Mouse (Mus musculus) embryonic fibroblast, embryonic 13.5 days (primary cell): ENCODE data around the gene Gm3854. TPM values are rescaled to one million over a fixed set of nuclear protein-coding genes. Genes with fewer than 3 reads are reported as not detected.

Experiments
- H3K27ac ChIP-seq: 2 replicates; pipeline ENCODE4 v1.5.1; 2012; ENCODE audit warnings: low read length, control low read depth, inconsistent platforms; ENCODE audit not compliant: insufficient read depth
- H3K4me1 ChIP-seq: 2 replicates; pipeline ENCODE4 v1.6.1; 2011; ENCODE audit warnings: low read length; ENCODE audit not compliant: control insufficient read depth, insufficient read depth
- H3K4me3 ChIP-seq: 2 replicates; pipeline ENCODE4 v1.5.1; 2011; ENCODE audit warnings: mild to moderate bottlenecking, control low read depth, low read length; ENCODE audit not compliant: insufficient read depth
- CTCF ChIP-seq: IDR thresholded peaks from 2 replicates; pipeline ENCODE4 v1.5.1; 2011; ENCODE audit warnings: mild to moderate bottlenecking, control low read depth, low read length, moderate library complexity, borderline replicate concordance; ENCODE audit not compliant: insufficient read depth
- POLR2A ChIP-seq: IDR thresholded peaks from 2 replicates; pipeline ENCODE4 v1.6.1; 2011; ENCODE audit warnings: low read depth, mild to moderate bottlenecking, control low read depth, low read length, moderate library complexity
- polyA plus RNA-seq: library from polyadenylated mRNA; stranded (reverse); fragments of >200 nt; gene quantifications from 2 replicates; pipeline ENCODE4 v1.2.4, GENCODE M21; 2011; ENCODE audit warnings: low read depth; ENCODE audit not compliant: missing spikeins, insufficient read length

The Gm3854 gene
- polyA plus RNA-seq, 1 experiment, result 1.4 TPM

GRCm38 (mm10) chr7:6386995-6387394 lies 43.4 kb downstream of the Gm3854 start:
- no peaks in the 10 kb centered on the region for H3K4me1 ChIP-seq
- H3K4me3 ChIP-seq, result no peak overlapping the region
- H3K27ac ChIP-seq, result no peak overlapping the region
- TF ChIP-seq POLR2A (no peak), CTCF (no peak)

- Histone ChIP-seq H3K4me1 (no peaks in the 10 kb centered on the region), H3K27ac (no peak overlapping the region), H3K4me3 (no peak overlapping the region)
- no peak for TF ChIP-seq CTCF
- no peak for TF ChIP-seq POLR2A
These were observed 45.4 kb downstream of the Gm3854 start for GRCm38 (mm10) chr7:6388971-6389370.

GRCm38 (mm10) chr7:6389449-6389848 lies 45.9 kb downstream of the Gm3854 start:
- no peak for TF ChIP-seq POLR2A
- no peak for TF ChIP-seq CTCF
- Histone ChIP-seq H3K4me3 (no peak overlapping the region), H3K4me1 (no peaks in the 10 kb centered on the region), H3K27ac (no peak overlapping the region)

GRCm38 (mm10) chr7:6397996-6398975 lies 54.7 kb downstream of the Gm3854 start, which contains the start of gene Smim17:
Gene Smim17 (plus strand): TSS chr7:6398715.
- H3K27ac ChIP-seq, result no peak within 1 kb of the TSS
- peak within 1 kb of the TSS; percentile 41 for H3K4me3 ChIP-seq
- H3K4me1 ChIP-seq, result no peaks in the 10 kb centered on the region
- TF ChIP-seq CTCF, result no peak
- peak; percentile 81 for TF ChIP-seq POLR2A

Other genes with a start within 250 kb of the Gm3854 start
- gene Zfp787, start 187.8 kb upstream of the Gm3854 start, polyA plus RNA-seq, result 14.2 and 19.0 TPM in 2 replicates
- gene Zfp444, start 171.5 kb upstream of the Gm3854 start, polyA plus RNA-seq, result 15.2 and 20.9 TPM in 2 replicates
- not detected in 2 replicates for gene Galp, start 146.7 kb upstream of the Gm3854 start, polyA plus RNA-seq
- gene Zscan5b, start 121.5 kb upstream of the Gm3854 start, polyA plus RNA-seq, result not detected in 2 replicates
- not detected in 2 replicates for gene Epp13, start 91.0 kb upstream of the Gm3854 start, polyA plus RNA-seq
- 4.1 TPM in 2 replicates for gene Zfp667, start 57.2 kb upstream of the Gm3854 start, polyA plus RNA-seq
- gene Zfp583, start 12.5 kb upstream of the Gm3854 start, polyA plus RNA-seq, result 4.7 and 6.2 TPM in 2 replicates
- 3.3 and 3.6 TPM in 2 replicates for gene Zfp78, start 19.5 kb downstream of the Gm3854 start, polyA plus RNA-seq
- 9.3 and 10.5 TPM in 2 replicates for gene Zfp28, start 39.5 kb downstream of the Gm3854 start, polyA plus RNA-seq
- gene Smim17, start 55.0 kb downstream of the Gm3854 start, polyA plus RNA-seq, result not detected in 2 replicates
- gene Gm20715, start 66.5 kb downstream of the Gm3854 start, polyA plus RNA-seq, result not detected in 2 replicates
- not detected in 2 replicates for gene Olfr1344, start 94.9 kb downstream of the Gm3854 start, polyA plus RNA-seq
- not detected in 2 replicates for gene Olfr1336, start 112.4 kb downstream of the Gm3854 start, polyA plus RNA-seq
- not detected in 2 replicates for gene Olfr1346, start 123.3 kb downstream of the Gm3854 start, polyA plus RNA-seq
- not detected in 2 replicates for gene Olfr5, start 143.2 kb downstream of the Gm3854 start, polyA plus RNA-seq
- not detected in 2 replicates for gene Olfr1347, start 156.0 kb downstream of the Gm3854 start, polyA plus RNA-seq
- gene Olfr1348, start 165.0 kb downstream of the Gm3854 start, polyA plus RNA-seq, result not detected in 2 replicates
- not detected in 2 replicates for gene Olfr1349, start 179.2 kb downstream of the Gm3854 start, polyA plus RNA-seq
- not detected in 2 replicates for gene Olfr1350, start 221.1 kb downstream of the Gm3854 start, polyA plus RNA-seq